Mouse (Mus musculus): ENCODE data around the gene Zfp866. TPM values are rescaled to one million over a fixed set of nuclear protein-coding genes. Genes with fewer than 3 reads are reported as not detected.
A peak's percentile ranks its signal among the peaks of the same experiment; 100 is the strongest.

The Zfp866 gene
- 10 to 100 TPM; 14.4 to 16.2 TPM for total RNA-seq (2021)

- intact Hi-C loops (cut with DNase I), result loop anchor here (1.0 kb wide), 1 partner anchor 17 kb away; the partner anchor contains the start of gene Gm20422
- DNase-seq, result peak; percentile 86 to 90
These were observed at the start of gene Zfp866, which contains the start of gene Atp13a1 for GRCm38 (mm10) chr8:69790773-69791367. TSS of gene Zfp866 (minus strand) at chr8:69791178. TSS of gene Atp13a1 (plus strand) at chr8:69791163.

GRCm38 (mm10) chr8:69837057-69837682, 46.2 kb upstream of the Zfp866 start:
- intact Hi-C loops (cut with DNase I), result no loop called here
- no peak for DNase-seq

GRCm38 (mm10) chr8:69832298-69832853, 41.4 kb upstream of the Zfp866 start, which contains the start of gene Pbx4:
TSS of gene Pbx4 (plus strand) at chr8:69832491.
- intact Hi-C loops (cut with DNase I), result no loop called here
- peak; percentile 70 to 74 for DNase-seq

GRCm38 (mm10) chr8:69826371-69826770, 35.4 kb upstream of the Zfp866 start:
- intact Hi-C loops (cut with DNase I), result no loop called here

GRCm38 (mm10) chr8:69822386-69823191, 31.6 kb upstream of the Zfp866 start, which contains the start of gene Lpar2:
TSS of gene Lpar2 (plus strand) at chr8:69822429.
- peak in 1 of 2 experiments; percentile 37 for DNase-seq
- intact Hi-C loops (cut with DNase I), result no loop called here

More at GRCm38 (mm10) chr8:69826371-69826770, 35.4 kb upstream of the Zfp866 start:
- no peak for DNase-seq

GRCm38 (mm10) chr8:69821971-69822385, 31.0 kb upstream of the Zfp866 start:
- intact Hi-C loops (cut with DNase I), result no loop called here
- DNase-seq, result no peak

GRCm38 (mm10) chr8:69820466-69820865, 29.5 kb upstream of the Zfp866 start:
- intact Hi-C loops (cut with DNase I), result no loop called here
- no peak for DNase-seq

GRCm38 (mm10) chr8:69815396-69815795, 24.4 kb upstream of the Zfp866 start:
- intact Hi-C loops (cut with DNase I), result no loop called here
- no peak for DNase-seq

- DNase-seq, result no peak
- intact Hi-C loops (cut with DNase I), result no loop called here
These were observed 23.9 kb upstream of the Zfp866 start for GRCm38 (mm10) chr8:69814881-69815280.

GRCm38 (mm10) chr8:69809820-69810219, 18.8 kb upstream of the Zfp866 start:
- DNase-seq, result no peak
- intact Hi-C loops (cut with DNase I), result no loop called here

- DNase-seq, result no peak
- intact Hi-C loops (cut with DNase I), result no loop called here
These were observed 18.0 kb upstream of the Zfp866 start for GRCm38 (mm10) chr8:69808864-69809403.

- peak; percentile 81 to 84 for DNase-seq
- intact Hi-C loops (cut with DNase I), result no loop called here
These were observed 17.3 kb upstream of the Zfp866 start, which contains the start of gene Gmip for GRCm38 (mm10) chr8:69808094-69808863. TSS of gene Gmip (plus strand) at chr8:69808679.

GRCm38 (mm10) chr8:69807236-69807635, 16.3 kb upstream of the Zfp866 start:
- no peak for DNase-seq
- intact Hi-C loops (cut with DNase I), result no loop called here

- intact Hi-C loops (cut with DNase I), result no loop called here
- peak in 1 of 2 experiments; percentile 1 for DNase-seq
These were observed 14.5 kb upstream of the Zfp866 start for GRCm38 (mm10) chr8:69805491-69805890.

- intact Hi-C loops (cut with DNase I), result no loop called here
- peak in 1 of 2 experiments; percentile 1 for DNase-seq
These were observed 14.1 kb upstream of the Zfp866 start for GRCm38 (mm10) chr8:69805086-69805485.

GRCm38 (mm10) chr8:69804537-69804936, 13.6 kb upstream of the Zfp866 start:
- no peak for DNase-seq
- intact Hi-C loops (cut with DNase I), result no loop called here

GRCm38 (mm10) chr8:69803366-69803765, 12.4 kb upstream of the Zfp866 start:
- intact Hi-C loops (cut with DNase I), result no loop called here
- peak in 1 of 2 experiments; percentile 1 for DNase-seq

- intact Hi-C loops (cut with DNase I), result no loop called here
- peak in 1 of 2 experiments; percentile 1 for DNase-seq
These were observed 11.2 kb upstream of the Zfp866 start for GRCm38 (mm10) chr8:69802216-69802615.

- intact Hi-C loops (cut with DNase I), result no loop called here
- DNase-seq, result peak in 1 of 2 experiments; percentile 1
These were observed 10.8 kb upstream of the Zfp866 start for GRCm38 (mm10) chr8:69801796-69802195.

- DNase-seq, result peak in 1 of 2 experiments; percentile 1
- intact Hi-C loops (cut with DNase I), result no loop called here
These were observed 9.0 kb upstream of the Zfp866 start for GRCm38 (mm10) chr8:69799946-69800345.
